Mouse (Mus musculus): Measurements from ENCODE around the gene Abcb4.
"Not testable (repeated sequence)": the region's sequence is repeated elsewhere in the genome, so short reads cannot be mapped to it uniquely, and the experiment has no call there.

The Abcb4 gene

DNA sequence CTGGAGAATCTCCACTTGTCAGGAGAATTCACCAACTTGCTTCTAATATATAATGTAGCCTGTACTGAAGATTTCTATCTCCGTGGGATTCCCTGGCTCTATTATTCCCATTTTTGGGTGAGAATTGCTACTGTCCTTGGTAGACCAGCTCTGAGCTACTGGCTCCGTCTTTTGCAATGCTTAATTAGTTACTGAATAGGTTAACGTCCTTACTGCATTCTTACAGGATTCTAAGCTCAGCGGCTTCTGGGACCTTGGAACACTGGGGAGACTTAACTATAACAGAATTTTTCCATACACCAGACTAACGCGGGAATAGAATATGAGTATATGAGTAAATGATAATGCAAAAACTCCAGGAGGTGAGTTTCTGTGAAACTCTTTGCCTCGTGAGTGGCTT, 106.5 kb downstream of the Abcb4 start:
- not testable (repeated sequence) for DNase-seq

DNA sequence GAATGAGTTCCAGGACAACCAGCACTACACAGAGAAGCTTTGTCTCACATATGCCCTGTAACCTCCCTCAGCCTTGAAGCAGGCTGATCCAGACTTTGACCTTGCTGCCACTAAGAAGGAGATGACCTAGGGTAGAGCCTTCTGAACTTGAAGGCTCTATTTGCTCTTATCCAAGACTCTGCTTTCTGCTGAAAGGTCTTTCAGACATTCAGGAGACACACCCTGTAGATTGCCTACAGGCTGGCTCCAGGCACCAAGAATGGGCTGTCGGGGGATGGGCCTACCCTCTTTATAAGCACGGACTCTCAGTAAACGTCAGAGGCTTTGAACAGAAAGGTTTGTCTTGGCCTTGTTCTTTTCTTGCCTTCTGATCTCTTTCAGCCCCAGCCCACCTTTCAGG, 113.1 kb downstream of the Abcb4 start:
- not testable (repeated sequence) for DNase-seq

Measured in lung, postnatal 36 days (tissue).